Mouse (Mus musculus) left cerebral cortex, postnatal 10 days (tissue): ENCODE data around the gene Gm3636. TPM values are rescaled to one million over a fixed set of nuclear protein-coding genes. Genes with fewer than 3 reads are reported as not detected.
"Not testable (repeated sequence)": the region's sequence is repeated elsewhere in the genome, so short reads cannot be mapped to it uniquely, and the experiment has no call there.

Experiments used
- DNase-seq, 2 experiments: peaks; one replicate each; pipeline ENCODE4 v3.0.0; 2021 to 2022; ENCODE audit warnings: low spot score in 2 of 2, mixed read lengths in 1 of 2; ENCODE audit errors: extremely low spot score in 1 of 2
- intact Hi-C: fragments of 180-260 bp; cut with DNase I; formaldehyde crosslinking; loops from one replicate; pipeline ENCODE4 v1.15.1; 2025
- total RNA-seq, 2 experiments: library from RNA; stranded (reverse); gene quantifications; 2 replicates each; pipeline ENCODE4 v1.2.3; 2021

The Gm3636 gene
- 1 to 10 TPM; 5.1 to 6.9 TPM for total RNA-seq

- intact Hi-C loops, DNase-seq: not testable (repeated sequence)
Observed at GRCm38 (mm10) chr14:6742232-6742631, at the start of gene Gm3636. Gm3636 (minus strand) TSS chr14:6742332.

- intact Hi-C loops, DNase-seq: not testable (repeated sequence)
Observed at GRCm38 (mm10) chr14:6774311-6774710, 32.2 kb upstream of the Gm3636 start, which contains the start of gene Gm8362. Gm8362 (minus strand) TSS chr14:6774411.

GRCm38 (mm10) chr14:6757231-6757536 lies 15.1 kb upstream of the Gm3636 start:
- DNase-seq, intact Hi-C loops: not testable (repeated sequence)

- intact Hi-C loops, result not testable (repeated sequence)
- DNase-seq, result peak in 1 of 2 experiments; percentile 21
Observed at GRCm38 (mm10) chr14:6756384-6757230, 14.5 kb upstream of the Gm3636 start.

GRCm38 (mm10) chr14:6720151-6720550 lies 22.0 kb downstream of the Gm3636 start, which contains the start of gene Gm8050:
Gm8050 (minus strand) TSS chr14:6720251.
- intact Hi-C loops, DNase-seq: not testable (repeated sequence)

Other genes with a start within 250 kb of the Gm3636 start
- gene Gm8356, start 205.0 kb downstream of the Gm3636 start, total RNA-seq, result not detected
- 1 to 10 TPM in 1 of 2 experiments, under 1 TPM in 1; 0.60 to 1.4 TPM for gene Gm3629, start 151.7 kb downstream of the Gm3636 start, total RNA-seq
- not detected for gene Gm3460, start 119.9 kb downstream of the Gm3636 start, total RNA-seq
- gene Gm10251, start 58.2 kb downstream of the Gm3636 start, total RNA-seq, result not detected
- under 1 TPM in 1 of 2 experiments, not detected in 1; 0.21 TPM for gene Gm8050, start 22.1 kb downstream of the Gm3636 start, total RNA-seq
- not detected for gene Gm8362, start 32.1 kb upstream of the Gm3636 start, total RNA-seq
- 1 to 10 TPM in 1 of 2 experiments, not detected in 1; 1.0 TPM for gene Gm3642, start 98.0 kb upstream of the Gm3636 start, total RNA-seq
- gene Gm3667, start 147.6 kb upstream of the Gm3636 start, total RNA-seq, result 1 to 10 TPM; 4.3 to 4.5 TPM
- not detected for gene Gm6356, start 231.5 kb upstream of the Gm3636 start, total RNA-seq